In the genomic region with DNA sequence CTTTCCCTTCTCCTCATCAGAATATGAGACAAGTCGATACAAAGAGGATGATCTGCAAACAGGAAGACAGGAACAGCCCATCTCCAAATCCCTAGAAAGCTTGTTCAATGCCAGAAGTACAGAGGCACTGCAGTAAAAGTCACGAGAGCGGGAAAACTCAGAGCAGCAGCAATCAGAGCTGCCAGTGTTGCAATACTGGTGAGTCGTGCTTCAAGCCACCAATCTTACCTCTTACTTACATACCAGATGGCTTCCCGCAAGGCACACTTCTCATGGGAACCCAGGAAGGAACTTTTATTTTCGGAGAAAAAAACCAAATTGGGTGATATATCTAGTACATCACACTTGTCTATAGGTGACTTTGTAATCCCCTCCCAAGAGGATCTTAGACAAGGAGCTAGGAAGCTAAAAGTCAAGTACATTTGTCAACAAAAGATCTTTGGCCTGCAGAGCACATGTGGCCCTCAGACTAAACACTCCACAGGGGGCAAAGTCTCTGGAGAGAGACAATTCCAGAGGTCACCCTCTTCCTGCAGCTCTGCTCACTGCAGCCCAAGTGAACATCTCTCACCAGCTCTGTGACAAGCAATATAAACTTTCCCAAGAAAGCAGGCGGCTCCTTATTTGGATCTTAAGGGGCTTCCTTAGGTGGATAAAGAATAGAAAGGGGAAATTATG, we compare ENCODE assay signal across 15 mouse cellular contexts. TPM values are rescaled to one million over a fixed set of nuclear protein-coding genes. Genes with fewer than 3 reads are reported as not detected.
A peak's percentile ranks its signal among the peaks of the same experiment; 100 is the strongest.
DNase-seq lines count a peak whose midpoint lies in the region; ATAC-seq lines count a peak whose summit lies in the region.
"Had no signal": no experiment of that assay in that cellular context is flagged by ENCODE, and none has a peak within 500 bp of the region (broad histone marks: within the 10 kb centered on the region; RNA-seq: fewer than 3 reads in every experiment).

No protein-coding gene starts in this region.

- no peaks in the 10 kb centered on the region for H3K36me3 ChIP-seq in kidney, embryonic 16.5 days (ENCODE audit: insufficient read depth, low read length)
- no peaks in the 10 kb centered on the region for H3K36me3 ChIP-seq in lung, embryonic 16.5 days (ENCODE audit: control insufficient read depth, insufficient read depth, low read length)
- no peaks in the 10 kb centered on the region for H3K36me3 ChIP-seq in liver, embryonic 15.5 days (replicated peaks)
- H3K36me3 ChIP-seq: embryonic facial prominence, embryonic 12.5 days; heart, embryonic 15.5 days; hindbrain, embryonic 15.5 days had no signal

- no peak overlapping the region for H3K9ac ChIP-seq in kidney, embryonic 16.5 days (replicated peaks; ENCODE audit: low read length)
- no peak overlapping the region for H3K9ac ChIP-seq in lung, embryonic 16.5 days (ENCODE audit: low read length)
- H3K9ac ChIP-seq in liver, embryonic 15.5 days = no peak overlapping the region
- H3K9ac ChIP-seq: embryonic facial prominence, embryonic 12.5 days; heart, embryonic 15.5 days; hindbrain, embryonic 15.5 days had no signal

- ATAC-seq in kidney, embryonic 16.5 days (ENCODE audit: low FRiP score, low TSS enrichment) = no peak
- 0 out of 2 replicates have a peak, but pooled peaks have one; percentile 32 for ATAC-seq in lung, embryonic 16.5 days (ENCODE audit: low read depth)
- ATAC-seq in liver, embryonic 15.5 days (ENCODE audit: insufficient read depth) = peak; percentile 58; the same call in 1 of the 2 replicates

- 63% methylated on average over 7 of the region's 7 CpGs for WGBS in kidney, embryonic 16.5 days
- WGBS in lung, embryonic 16.5 days = 25% methylated on average over 7 of the region's 7 CpGs
- 48% methylated on average over 7 of the region's 7 CpGs for WGBS in liver, embryonic 15.5 days (ENCODE audit: insufficient replicate concordance)

- no peaks in the 10 kb centered on the region for H3K9me3 ChIP-seq in kidney, embryonic 16.5 days (ENCODE audit: low read length)
- no peaks in the 10 kb centered on the region for H3K9me3 ChIP-seq in lung, embryonic 16.5 days (ENCODE audit: control insufficient read depth, low read length)
- no peaks in the 10 kb centered on the region for H3K9me3 ChIP-seq in liver, embryonic 15.5 days (replicated peaks)
- H3K9me3 ChIP-seq: embryonic facial prominence, embryonic 12.5 days; heart, embryonic 15.5 days; hindbrain, embryonic 15.5 days had no signal

- H3K4me2 ChIP-seq in kidney, embryonic 16.5 days (replicated peaks; ENCODE audit: low read depth, low read length) = no peak overlapping the region
- H3K4me2 ChIP-seq in lung, embryonic 16.5 days (ENCODE audit: low read depth, low read length) = no peak overlapping the region
- no peak overlapping the region for H3K4me2 ChIP-seq in liver, embryonic 15.5 days
- H3K4me2 ChIP-seq: embryonic facial prominence, embryonic 12.5 days; heart, embryonic 15.5 days; hindbrain, embryonic 15.5 days had no signal

- H3K27me3 ChIP-seq in kidney, embryonic 16.5 days (ENCODE audit: insufficient read depth, low read length) = no peaks in the 10 kb centered on the region
- H3K27me3 ChIP-seq in lung, embryonic 16.5 days (ENCODE audit: control insufficient read depth, insufficient read depth, low read depth, low read length) = no peaks in the 10 kb centered on the region
- peaks cover 39% of the 10 kb centered on the region for H3K27me3 ChIP-seq in liver, embryonic 15.5 days
- H3K27me3 ChIP-seq: embryonic facial prominence, embryonic 12.5 days; heart, embryonic 15.5 days; hindbrain, embryonic 15.5 days had no signal

- H3K4me1 ChIP-seq in kidney, embryonic 16.5 days (ENCODE audit: insufficient read depth, low read length) = peaks cover 36% of the 10 kb centered on the region
- H3K4me1 ChIP-seq in lung, embryonic 16.5 days (replicated peaks; ENCODE audit: control insufficient read depth, insufficient read depth, low read length) = peaks cover 50% of the 10 kb centered on the region
- peaks cover 35% of the 10 kb centered on the region for H3K4me1 ChIP-seq in liver, embryonic 15.5 days (replicated peaks)

- H3K4me3 ChIP-seq in kidney, embryonic 16.5 days (ENCODE audit: low read length) = no peak overlapping the region
- H3K4me3 ChIP-seq in lung, embryonic 16.5 days (ENCODE audit: low read length) = no peak overlapping the region
- H3K4me3 ChIP-seq in liver, embryonic 15.5 days (replicated peaks) = no peak overlapping the region
- H3K4me3 ChIP-seq: embryonic facial prominence, embryonic 12.5 days; heart, embryonic 15.5 days; hindbrain, embryonic 15.5 days had no signal

- DNase-seq in kidney, adult 11 months = peak; percentile 53
- DNase-seq in lung, postnatal 25 days (ENCODE audit: low spot score) = no peak
- no peak for DNase-seq in right cerebral cortex, postnatal 10 days (ENCODE audit: low spot score in 2 of 2)
- DNase-seq in gastrocnemius, postnatal 10 days = no peak
- DNase-seq in cerebellum, postnatal 10 days = no peak
- DNase-seq: adrenal gland, postnatal 14 days; B cell, adult 2 months; cerebellum, postnatal 25 days; midbrain, embryonic 14.5 days had no signal

- H3K27ac ChIP-seq in kidney, embryonic 16.5 days (ENCODE audit: low read length) = no peak overlapping the region
- no peak overlapping the region; the same call in 1 of the 2 replicates for H3K27ac ChIP-seq in lung, embryonic 16.5 days (ENCODE audit: low read length)
- H3K27ac ChIP-seq in liver, embryonic 15.5 days (replicated peaks) = peak overlapping the region; percentile 34; the same call in 1 of the 2 replicates
- H3K27ac ChIP-seq: embryonic facial prominence, embryonic 12.5 days; heart, embryonic 15.5 days; hindbrain, embryonic 15.5 days had no signal

RNA-seq across cellular contexts. Expression of a gene that starts 6.1 kb away (rescaled TPM):
- polyA plus RNA-seq in kidney, embryonic 16.5 days (2015; fragmentation: Nextera tagmentation; extraction: Ambion mirVana) = 24.3 and 27.8 TPM in 2 replicates
- 16.4 and 18.3 TPM in 2 replicates for polyA plus RNA-seq in lung, embryonic 16.5 days (2015; fragmentation: Nextera tagmentation; extraction: Ambion mirVana)
- 2.8 and 2.9 TPM in 2 replicates for polyA plus RNA-seq in liver, embryonic 15.5 days (2015; fragmentation: Nextera tagmentation; extraction: Ambion mirVana)
- total RNA-seq in gastrocnemius, postnatal 10 days (2021) = 10 to 100 TPM; 56.2 to 79.7 TPM
